Mouse (Mus musculus): ENCODE measurements around the gene CK137956. TPM values are rescaled to one million over a fixed set of nuclear protein-coding genes. Genes with fewer than 3 reads are reported as not detected.

CK137956 gene
- polyA plus RNA-seq, 2 experiments, result not detected

DNA sequence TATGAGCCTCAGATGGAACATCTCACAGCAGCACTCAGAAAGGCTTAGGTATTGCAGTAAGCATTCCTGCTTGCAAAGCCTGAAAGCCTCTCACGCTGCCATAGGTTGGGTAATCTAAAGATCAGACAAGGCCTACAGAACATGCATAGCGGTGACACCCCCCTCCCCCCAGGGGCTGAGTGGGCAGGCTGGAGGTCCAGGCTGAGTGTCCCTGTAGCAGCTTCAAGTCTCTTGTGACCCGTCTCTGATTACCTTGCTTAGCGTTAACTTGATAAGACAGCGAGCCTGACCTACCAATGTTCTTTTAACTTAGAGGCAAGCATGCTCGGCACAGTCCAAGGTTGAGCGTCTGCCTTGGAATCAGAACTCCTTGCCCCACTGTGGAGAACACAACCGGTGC is 91.8 kb downstream of the CK137956 start:
- Histone ChIP-seq H3K9me3 (ENCODE audit: control insufficient read depth, low read length) (no peaks in the 10 kb centered on the region; the same call in 1 of the 2 replicates), H3K27ac (no peak overlapping the region), H3K27me3 (ENCODE audit: control insufficient read depth, insufficient read depth, low read length) (no peaks in the 10 kb centered on the region), H3K36me3 (replicated peaks; ENCODE audit: control insufficient read depth, insufficient read depth, low read depth) (no peaks in the 10 kb centered on the region), H3K4me1 (replicated peaks; ENCODE audit: control insufficient read depth in 2 of 2, insufficient read depth in 2 of 2, low read length in 1 of 2) (no peaks in the 10 kb centered on the region), H3K4me2 (ENCODE audit: low read depth) (no peak overlapping the region), H3K4me3 (ENCODE audit: insufficient read depth in 1 of 2, low read depth in 2 of 2, low read length in 2 of 2) (no peak overlapping the region), H3K9ac (replicated peaks) (no peak overlapping the region)
- no peak for DNase-seq (ENCODE audit: low read depth in 3 of 3, low spot score in 3 of 3)
- TF ChIP-seq CTCF (IDR thresholded peaks at IDR 0.05; ENCODE audit: low read depth) (no peak), EP300 (IDR thresholded peaks at IDR 0.05; ENCODE audit: low read depth) (no peak)
- 84% methylated on average over 8 of the region's 8 CpGs for WGBS (ENCODE audit: insufficient replicate concordance)
- no peak for ATAC-seq (ENCODE audit: insufficient read depth)

Other genes with a start within 250 kb of the CK137956 start
- gene Csmd2, start 16.9 kb upstream of the CK137956 start, polyA plus RNA-seq (2012; rRNA removed), result 0.01 and 0.08 TPM in 2 replicates
- not detected in 2 replicates for gene Csmd2, start 16.9 kb upstream of the CK137956 start, polyA plus RNA-seq (2014; fragmentation: Nextera tagmentation; extraction: Ambion mirVana)